Mouse (Mus musculus): ENCODE results near the gene Oit1. TPM values are rescaled to one million over a fixed set of nuclear protein-coding genes. Genes with fewer than 3 reads are reported as not detected.
A peak's percentile ranks its signal among the peaks of the same experiment; 100 is the strongest.

Oit1 gene
- polyA plus RNA-seq, 1 experiment from 2014 or later = not detected

DNA sequence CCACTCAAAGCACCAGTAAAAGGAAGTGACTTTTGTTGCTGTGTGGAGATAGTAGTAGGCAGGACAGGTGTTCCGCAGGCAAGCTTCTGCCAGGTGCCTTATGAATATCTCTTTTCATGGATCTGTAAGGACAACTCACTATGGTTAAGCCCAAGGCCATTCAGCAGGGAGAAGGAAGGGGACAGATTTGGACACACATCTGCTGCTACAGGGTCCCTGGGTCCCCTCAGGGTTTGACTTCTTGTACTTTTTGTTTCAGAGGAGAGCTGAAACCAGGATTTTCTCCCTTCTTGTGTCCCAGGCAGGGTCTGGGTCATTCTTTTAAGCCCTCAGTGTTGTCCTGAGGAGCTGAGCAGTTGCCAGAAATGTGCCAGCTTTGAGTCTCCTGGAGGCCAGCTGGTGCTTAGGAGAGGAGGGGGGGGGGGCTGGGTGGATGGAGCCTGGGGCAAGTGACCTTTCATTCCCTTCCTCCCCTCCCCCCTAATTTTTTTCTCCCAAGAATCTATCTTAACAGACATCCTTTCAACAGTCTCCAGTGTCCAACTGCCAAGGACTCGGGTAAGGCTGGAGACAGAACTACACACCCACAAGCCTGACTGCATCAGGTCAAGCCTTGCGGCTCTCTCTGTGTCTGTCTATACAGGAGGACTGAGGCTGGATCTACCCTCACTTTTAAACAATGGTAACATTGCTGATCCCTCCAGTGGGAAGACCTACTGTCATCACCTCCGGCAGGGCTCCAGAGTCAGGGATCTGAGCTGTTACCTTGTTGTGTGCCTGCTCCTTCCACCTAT lies 10.6 kb downstream of the Oit1 start:
- 41% methylated on average over 4 of the region's 4 CpGs for WGBS
- peak; percentile 44; the same call in 1 of the 2 replicates for ATAC-seq (replicated peaks)
- no peak overlapping the region for H3K9ac ChIP-seq (replicated peaks)

DNA sequence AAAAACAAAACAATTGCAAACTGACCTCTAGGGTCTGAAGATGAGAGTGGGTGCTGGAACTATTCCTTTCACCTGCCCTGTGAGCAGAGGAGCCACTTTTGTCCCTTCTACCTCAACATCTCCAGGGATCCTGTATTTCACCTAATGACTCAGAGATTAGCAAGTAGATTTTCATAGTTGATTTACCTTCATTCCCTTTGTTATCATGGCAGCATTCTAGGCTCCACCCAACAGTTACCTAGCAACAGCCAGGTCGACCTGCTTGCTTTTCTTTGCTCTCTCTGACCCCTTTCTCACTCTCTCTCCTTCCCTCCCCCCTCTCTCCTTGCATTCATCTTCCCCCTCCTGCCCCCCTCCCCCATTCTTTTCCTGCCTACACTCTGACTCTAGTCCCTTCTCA lies 11.4 kb downstream of the Oit1 start:
- H3K9me3 ChIP-seq = no peaks in the 10 kb centered on the region
- H3K4me1 ChIP-seq = peaks cover 10% of the 10 kb centered on the region
- H3K36me3 ChIP-seq = no peaks in the 10 kb centered on the region
- WGBS = 0% methylated on average over 1 of the region's 1 CpGs
- no peak overlapping the region for H3K27ac ChIP-seq (replicated peaks)
- no peaks in the 10 kb centered on the region for H3K27me3 ChIP-seq
- ATAC-seq (replicated peaks) = peak; percentile 17; the same call in 1 of the 2 replicates
- no peak overlapping the region for H3K4me3 ChIP-seq
- no peak overlapping the region for H3K4me2 ChIP-seq (replicated peaks)
- H3K9ac ChIP-seq (replicated peaks) = no peak overlapping the region

More for the DNA sequence above, 10.6 kb downstream of the Oit1 start:
- Histone ChIP-seq H3K4me1 (peaks cover 10% of the 10 kb centered on the region), H3K4me2 (replicated peaks) (no peak overlapping the region), H3K27me3 (no peaks in the 10 kb centered on the region), H3K4me3 (no peak overlapping the region), H3K27ac (replicated peaks) (no peak overlapping the region), H3K36me3 (no peaks in the 10 kb centered on the region), H3K9me3 (no peaks in the 10 kb centered on the region)

DNA sequence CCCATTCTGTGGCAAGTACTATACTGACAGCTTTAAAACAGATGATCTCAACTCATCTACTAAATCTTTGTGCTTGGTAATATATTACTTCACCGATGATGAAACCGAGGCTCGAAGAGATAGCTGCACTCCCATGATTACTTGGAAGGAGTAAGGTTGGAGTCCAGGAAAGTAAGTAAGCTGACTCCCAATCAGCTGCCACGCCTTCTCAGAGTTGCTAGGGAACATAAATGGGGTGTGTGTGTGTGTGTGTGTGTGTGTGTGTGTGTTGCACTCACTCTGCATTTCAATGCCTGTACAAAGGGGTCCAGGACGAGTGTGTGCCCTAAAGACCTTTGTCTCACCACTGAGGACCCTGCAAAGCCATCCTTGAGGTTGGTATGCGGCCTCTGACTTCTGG lies 12.7 kb downstream of the Oit1 start:
- Histone ChIP-seq H3K4me3 (no peak overlapping the region), H3K36me3 (no peaks in the 10 kb centered on the region), H3K4me2 (replicated peaks) (no peak overlapping the region), H3K27me3 (no peaks in the 10 kb centered on the region), H3K27ac (replicated peaks) (no peak overlapping the region), H3K9ac (replicated peaks) (no peak overlapping the region), H3K4me1 (peaks cover 10% of the 10 kb centered on the region), H3K9me3 (no peaks in the 10 kb centered on the region)
- no peak for ATAC-seq (replicated peaks)
- WGBS = 72% methylated on average over 6 of the region's 6 CpGs

DNA sequence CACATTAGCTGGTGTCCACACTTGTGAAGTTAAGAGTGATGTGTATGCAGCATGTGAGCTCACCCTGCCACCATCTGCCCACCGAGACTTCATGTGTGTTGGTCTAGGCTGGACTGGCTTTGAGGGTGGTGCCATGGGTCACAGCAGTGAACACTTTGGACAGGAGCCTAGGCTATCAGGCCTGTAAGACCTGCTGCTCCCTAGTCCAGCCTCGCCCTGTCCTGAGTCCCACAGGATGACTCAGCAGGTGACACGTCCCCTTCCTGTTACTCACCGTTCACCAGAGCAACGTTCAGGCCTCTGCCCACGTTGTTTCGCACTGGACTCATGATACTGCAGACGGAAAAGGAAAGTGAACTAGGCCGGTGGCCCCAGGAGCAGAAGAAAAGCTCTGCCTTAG lies 21.7 kb downstream of the Oit1 start:
- no peak for ATAC-seq (replicated peaks)
- WGBS = 91% methylated on average over 9 of the region's 9 CpGs
- Histone ChIP-seq H3K9ac (replicated peaks) (no peak overlapping the region), H3K36me3 (no peaks in the 10 kb centered on the region), H3K27me3 (no peaks in the 10 kb centered on the region), H3K27ac (replicated peaks) (no peak overlapping the region), H3K9me3 (no peaks in the 10 kb centered on the region), H3K4me1 (peaks cover 3% of the 10 kb centered on the region; the same call in 1 of the 2 replicates), H3K4me2 (replicated peaks) (no peak overlapping the region), H3K4me3 (no peak overlapping the region)

DNA sequence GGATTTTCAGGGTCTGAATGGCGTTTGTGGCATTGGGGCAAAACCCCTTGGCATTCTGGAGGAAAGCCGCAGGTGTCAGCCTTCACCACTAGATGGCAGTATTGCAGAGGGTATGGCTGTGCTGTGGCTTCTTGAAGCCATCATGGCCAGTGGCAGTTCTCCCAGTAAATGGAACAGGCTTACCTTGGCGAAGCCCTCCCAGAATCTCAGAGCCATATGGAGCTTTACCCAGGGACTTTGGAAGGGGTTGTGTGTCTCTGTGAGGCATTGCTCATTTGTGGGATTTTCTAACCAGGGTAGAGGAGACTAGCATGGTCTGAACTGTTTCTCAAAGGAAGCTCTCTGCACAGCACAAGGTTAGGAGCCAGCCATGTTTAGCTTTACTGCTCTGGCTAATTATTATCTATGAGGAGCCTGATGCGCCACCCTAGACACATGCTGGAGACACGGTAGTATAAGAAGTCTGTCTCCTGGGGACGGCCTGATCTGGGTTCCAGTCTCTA lies 22.5 kb downstream of the Oit1 start:
- H3K9me3 ChIP-seq = no peaks in the 10 kb centered on the region
- no peaks in the 10 kb centered on the region for H3K27me3 ChIP-seq
- H3K4me2 ChIP-seq (replicated peaks) = no peak overlapping the region
- peak; percentile 91 for ATAC-seq (replicated peaks)
- peaks cover 3% of the 10 kb centered on the region; the same call in 1 of the 2 replicates for H3K4me1 ChIP-seq
- H3K9ac ChIP-seq (replicated peaks) = no peak overlapping the region
- 43% methylated on average over 6 of the region's 6 CpGs for WGBS
- H3K4me3 ChIP-seq = no peak overlapping the region
- H3K27ac ChIP-seq (replicated peaks) = no peak overlapping the region
- no peaks in the 10 kb centered on the region for H3K36me3 ChIP-seq

DNA sequence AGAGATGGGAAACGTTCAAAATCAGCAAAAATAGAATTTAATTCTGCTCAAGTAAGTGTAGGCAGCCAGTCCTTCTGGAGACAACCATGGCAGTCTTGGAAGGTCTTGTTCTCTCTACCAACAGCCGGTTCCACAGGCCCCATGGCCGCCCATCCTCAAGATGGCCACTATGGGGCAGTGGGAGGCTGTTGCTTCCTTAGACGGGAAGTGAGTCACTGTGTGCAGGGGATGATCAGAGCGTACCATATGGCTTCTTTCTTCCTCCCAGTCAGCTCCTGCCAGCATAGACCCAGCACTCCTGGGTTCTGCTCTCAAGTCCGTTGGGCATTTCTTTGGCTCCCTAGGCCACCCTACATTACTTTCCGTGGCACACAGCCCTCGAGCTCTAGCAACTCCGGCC lies 29.6 kb downstream of the Oit1 start:
- Histone ChIP-seq H3K27me3 (no peaks in the 10 kb centered on the region), H3K4me3 (no peak overlapping the region), H3K9me3 (no peaks in the 10 kb centered on the region), H3K36me3 (no peaks in the 10 kb centered on the region), H3K9ac (replicated peaks) (no peak overlapping the region), H3K4me2 (replicated peaks) (no peak overlapping the region), H3K27ac (replicated peaks) (no peak overlapping the region), H3K4me1 (no peaks in the 10 kb centered on the region)
- no peak for ATAC-seq (replicated peaks)
- WGBS = 72% methylated on average over 9 of the region's 9 CpGs

DNA sequence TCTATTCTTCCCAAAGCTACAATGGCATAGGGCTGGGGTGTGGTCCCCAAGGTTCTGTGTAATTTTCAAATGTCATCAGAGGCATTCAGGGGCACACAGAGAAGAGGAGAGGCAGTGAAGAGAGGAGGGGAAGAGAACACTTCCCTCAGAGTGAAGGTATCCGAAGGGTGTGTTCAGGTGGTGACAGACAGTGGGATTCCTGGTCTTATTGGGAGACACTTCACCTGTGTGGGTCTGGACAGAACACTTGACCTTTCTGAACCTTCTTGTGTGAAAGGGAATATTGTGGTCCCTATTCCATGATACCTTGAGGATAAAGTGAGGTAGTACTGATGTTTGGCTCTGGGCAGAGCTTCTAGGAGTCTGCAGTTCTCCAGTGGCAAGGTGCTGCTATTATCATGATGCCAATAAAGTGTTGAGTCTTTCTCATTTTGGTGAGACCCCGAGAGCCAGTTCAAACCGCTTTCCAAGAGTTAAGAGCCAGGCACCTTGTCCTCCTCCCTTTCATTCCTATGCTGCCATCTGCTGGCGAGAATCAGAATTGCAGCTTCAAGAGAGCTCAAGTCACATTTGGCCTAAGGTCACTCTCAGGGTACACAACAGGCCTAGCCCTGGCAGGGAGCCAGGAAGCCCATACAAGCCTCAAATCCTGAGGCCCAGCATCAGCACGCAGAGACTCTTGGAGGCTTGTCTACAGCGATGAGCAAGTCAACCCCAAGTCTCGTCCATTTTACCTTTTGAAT lies 32.1 kb downstream of the Oit1 start:
- no peaks in the 10 kb centered on the region for H3K27me3 ChIP-seq
- H3K27ac ChIP-seq (replicated peaks) = no peak overlapping the region
- H3K9me3 ChIP-seq = no peaks in the 10 kb centered on the region
- H3K4me3 ChIP-seq = no peak overlapping the region
- no peaks in the 10 kb centered on the region for H3K4me1 ChIP-seq
- ATAC-seq (replicated peaks) = peak; percentile 63
- H3K36me3 ChIP-seq = no peaks in the 10 kb centered on the region
- H3K9ac ChIP-seq (replicated peaks) = no peak overlapping the region
- 19% methylated on average over 7 of the region's 7 CpGs for WGBS
- H3K4me2 ChIP-seq (replicated peaks) = no peak overlapping the region

DNA sequence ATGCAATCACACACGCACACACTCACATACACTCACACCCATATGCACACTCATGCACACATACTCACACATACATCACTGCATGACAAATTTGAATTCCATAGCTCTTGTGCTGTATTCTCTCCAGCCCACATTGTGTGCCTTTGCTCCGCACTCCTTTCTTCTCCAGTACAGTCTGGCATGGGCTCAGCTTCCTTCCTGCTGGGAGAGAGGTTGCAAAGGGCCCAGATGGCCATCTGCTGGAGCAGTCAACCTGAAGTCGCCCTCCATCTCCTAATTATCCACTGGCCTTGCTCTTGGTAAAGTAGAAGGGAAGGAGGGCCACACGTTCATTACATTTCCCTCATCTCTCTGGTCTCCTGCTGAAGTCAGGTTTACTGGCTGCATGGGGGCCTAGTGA lies 33.0 kb downstream of the Oit1 start:
- no peaks in the 10 kb centered on the region for H3K4me1 ChIP-seq
- no peaks in the 10 kb centered on the region for H3K9me3 ChIP-seq
- H3K4me3 ChIP-seq = no peak overlapping the region
- no peak overlapping the region for H3K4me2 ChIP-seq (replicated peaks)
- H3K27me3 ChIP-seq = no peaks in the 10 kb centered on the region
- H3K27ac ChIP-seq (replicated peaks) = no peak overlapping the region
- ATAC-seq (replicated peaks) = no peak
- no peaks in the 10 kb centered on the region for H3K36me3 ChIP-seq
- WGBS = 70% methylated on average over 4 of the region's 4 CpGs
- H3K9ac ChIP-seq (replicated peaks) = no peak overlapping the region

DNA sequence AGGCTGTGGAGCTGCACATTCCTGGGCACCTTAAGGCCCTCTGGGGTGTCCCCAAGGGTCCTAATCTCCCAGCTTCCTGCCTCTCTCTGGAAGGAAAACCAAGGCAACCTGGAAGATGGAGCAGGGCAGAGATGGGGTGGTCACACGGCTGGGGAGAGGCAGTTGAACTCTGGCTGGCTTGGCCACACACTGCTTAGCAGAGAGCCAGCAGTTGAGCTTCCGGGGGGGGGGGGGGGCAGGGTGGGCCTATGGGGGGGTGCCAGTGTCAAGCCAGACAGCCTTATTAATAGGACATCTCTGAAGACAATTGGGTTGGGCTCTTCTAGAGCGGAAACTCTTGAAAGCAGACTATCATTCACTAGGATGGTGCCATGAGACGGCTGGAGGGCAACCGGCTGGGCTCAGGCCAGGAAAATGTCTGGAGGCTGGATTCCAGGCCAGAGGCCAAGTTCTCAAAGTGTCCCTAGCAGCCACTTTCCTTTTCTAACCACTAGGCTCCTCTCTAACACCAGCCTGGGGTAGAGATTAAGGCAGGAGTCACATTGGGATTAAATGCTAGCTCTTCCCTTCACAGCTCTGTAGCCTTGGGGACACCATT lies 35.9 kb downstream of the Oit1 start:
- 55% methylated on average over 5 of the region's 5 CpGs for WGBS
- Histone ChIP-seq H3K27me3 (no peaks in the 10 kb centered on the region), H3K4me3 (no peak overlapping the region), H3K4me1 (no peaks in the 10 kb centered on the region), H3K4me2 (replicated peaks) (no peak overlapping the region), H3K9me3 (no peaks in the 10 kb centered on the region), H3K36me3 (no peaks in the 10 kb centered on the region), H3K9ac (replicated peaks) (no peak overlapping the region), H3K27ac (replicated peaks) (no peak overlapping the region)
- no peak for ATAC-seq (replicated peaks)

DNA sequence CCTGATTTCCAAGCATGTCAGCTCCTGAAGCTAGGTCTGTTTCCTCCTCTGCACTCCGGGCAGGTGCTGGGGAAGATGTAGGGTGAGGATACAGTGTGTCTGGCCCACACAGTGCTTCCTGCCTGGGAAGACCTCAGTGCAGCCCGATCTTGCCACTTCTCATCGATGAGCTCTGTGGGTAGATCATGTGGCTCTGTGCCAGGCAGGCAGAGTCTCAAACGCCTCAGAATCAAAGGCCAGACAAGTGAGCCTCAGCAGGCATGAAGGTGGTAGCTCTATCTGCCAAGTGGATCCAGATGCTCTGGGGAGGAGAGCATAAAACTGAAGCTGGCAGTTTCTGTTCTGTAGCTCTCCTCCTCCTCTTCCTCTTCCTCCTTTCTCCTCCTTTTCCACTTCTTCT lies 38.3 kb downstream of the Oit1 start:
- Histone ChIP-seq H3K9ac (replicated peaks) (no peak overlapping the region), H3K27ac (replicated peaks) (no peak overlapping the region), H3K4me1 (no peaks in the 10 kb centered on the region), H3K9me3 (no peaks in the 10 kb centered on the region), H3K4me3 (no peak overlapping the region), H3K4me2 (replicated peaks) (no peak overlapping the region), H3K36me3 (no peaks in the 10 kb centered on the region), H3K27me3 (no peaks in the 10 kb centered on the region)
- ATAC-seq (replicated peaks) = no peak
- WGBS = 64% methylated on average over 4 of the region's 4 CpGs

DNA sequence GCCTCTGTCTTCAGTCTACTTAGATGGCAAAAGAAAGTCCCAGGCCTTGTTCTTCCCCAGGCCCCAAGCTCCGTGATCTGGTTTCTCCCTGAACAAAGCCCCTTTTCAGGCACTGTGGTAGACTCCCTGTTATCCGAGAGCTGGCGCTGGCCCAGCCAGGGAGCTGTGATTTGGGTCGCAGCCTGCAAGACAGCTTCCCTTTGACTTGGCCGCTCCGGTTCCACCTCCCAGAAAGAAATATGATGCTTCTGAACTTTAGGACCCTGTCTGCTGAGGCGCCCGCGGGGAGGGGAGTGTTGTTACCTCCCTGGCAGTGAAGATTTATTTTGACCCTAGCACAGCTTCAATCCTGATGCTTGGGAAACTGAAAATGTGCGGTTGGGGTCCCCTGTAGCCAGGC lies 42.6 kb downstream of the Oit1 start:
- 55% methylated on average over 10 of the region's 10 CpGs for WGBS
- Histone ChIP-seq H3K4me3 (no peak overlapping the region), H3K27me3 (no peaks in the 10 kb centered on the region), H3K4me2 (replicated peaks) (no peak overlapping the region), H3K9me3 (no peaks in the 10 kb centered on the region), H3K9ac (replicated peaks) (no peak overlapping the region), H3K36me3 (no peaks in the 10 kb centered on the region), H3K27ac (replicated peaks) (no peak overlapping the region), H3K4me1 (peaks cover 12% of the 10 kb centered on the region)
- no peak for ATAC-seq (replicated peaks)

DNA sequence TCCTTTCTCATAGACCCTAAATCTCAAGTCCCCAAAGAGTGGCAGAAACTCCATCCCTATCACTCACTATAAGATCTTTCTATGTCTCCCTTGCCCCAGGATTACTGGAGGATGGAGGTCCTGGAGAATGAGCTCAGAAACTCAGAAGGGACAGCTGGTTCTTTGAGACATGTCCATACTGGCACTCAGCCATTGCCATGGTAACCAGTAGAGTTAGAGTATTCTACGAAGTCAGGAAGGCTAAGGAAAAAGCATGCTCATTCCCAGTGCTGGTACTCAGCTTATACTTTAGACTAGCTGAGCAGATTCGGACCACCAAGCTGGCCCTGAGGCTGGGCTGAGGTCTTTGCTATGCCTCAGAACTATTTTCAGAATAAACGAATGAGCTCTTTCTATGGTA lies 44.0 kb downstream of the Oit1 start:
- Histone ChIP-seq H3K4me3 (no peak overlapping the region), H3K9me3 (no peaks in the 10 kb centered on the region), H3K9ac (replicated peaks) (no peak overlapping the region), H3K27me3 (no peaks in the 10 kb centered on the region), H3K4me1 (peaks cover 24% of the 10 kb centered on the region), H3K4me2 (replicated peaks) (no peak overlapping the region), H3K27ac (replicated peaks) (no peak overlapping the region), H3K36me3 (no peaks in the 10 kb centered on the region)
- 79% methylated on average over 3 of the region's 3 CpGs for WGBS
- no peak for ATAC-seq (replicated peaks)
